Mouse (Mus musculus): ENCODE results near the gene Tfeb.

The Tfeb gene

DNA sequence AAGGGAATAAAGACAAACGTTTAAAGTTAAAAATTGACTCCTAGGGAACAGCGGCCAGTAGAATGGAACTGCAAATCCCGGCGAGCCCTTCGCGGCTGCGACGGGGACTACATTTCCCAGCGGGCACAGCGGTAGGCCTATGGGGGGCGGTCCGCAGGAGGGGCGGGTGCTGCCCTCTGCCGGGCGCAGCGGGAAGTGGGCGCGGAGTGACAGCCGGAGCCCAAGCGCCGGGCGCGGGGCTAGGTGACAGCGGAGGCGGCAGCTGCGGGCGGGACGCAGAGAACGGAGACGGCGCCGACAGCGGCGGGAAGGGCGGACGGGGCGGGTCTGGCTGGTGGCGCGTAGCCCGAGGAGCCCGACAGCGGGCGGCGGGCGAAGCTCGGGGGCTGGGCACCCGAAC, at the start of gene Tfeb:
Gene Tfeb (plus strand): TSS at position 175 of the 400 bp plus-strand sequence.
- DNase-seq (ENCODE audit: extremely low spot score), result peak; percentile 94

DNA sequence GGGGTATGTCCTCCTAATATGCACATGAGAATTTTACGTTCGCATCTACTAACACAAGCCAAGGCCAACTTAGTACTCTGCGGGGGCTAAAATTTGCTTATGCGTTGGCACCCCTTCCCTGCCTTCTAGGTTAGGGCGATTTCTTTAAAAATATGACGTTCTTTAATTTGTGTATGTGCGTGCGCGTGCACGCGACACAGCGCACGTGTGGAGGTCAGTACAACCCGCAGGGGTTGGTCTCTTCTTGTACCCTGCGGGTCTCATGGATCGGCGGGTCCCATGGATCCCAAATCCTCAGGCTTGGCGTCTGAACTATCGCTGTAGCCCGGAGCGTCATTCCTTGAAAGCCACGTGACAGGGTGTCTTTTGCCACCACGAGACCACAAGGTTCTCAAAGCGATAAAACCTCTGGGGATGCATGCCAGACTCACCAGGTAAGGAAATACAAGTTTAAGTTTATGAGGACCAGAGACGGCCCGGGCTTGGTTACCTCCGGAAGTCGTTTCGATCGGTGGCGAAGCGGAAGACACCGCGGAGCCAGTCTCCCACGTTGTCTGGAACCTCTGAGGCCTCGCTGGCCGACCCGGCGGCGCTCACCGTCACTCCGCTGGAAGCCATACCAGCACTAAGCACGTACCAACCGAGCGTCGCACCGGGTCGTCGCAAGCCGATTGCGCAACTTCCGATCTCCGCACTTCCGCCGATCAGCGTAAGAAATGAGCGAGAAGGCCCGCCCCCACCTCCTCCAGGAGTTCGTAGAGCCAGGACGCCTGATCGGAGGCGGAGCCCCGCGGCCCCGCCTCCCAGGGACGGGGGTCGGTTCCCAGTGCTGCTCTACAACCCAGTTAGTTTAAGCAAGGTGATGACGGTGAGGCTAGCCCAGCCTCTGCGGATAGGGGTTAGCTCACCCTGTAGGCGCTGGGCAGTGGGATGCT, 49.2 kb upstream of the Tfeb start:
- peak; percentile 92 for DNase-seq (ENCODE audit: extremely low spot score)

DNA sequence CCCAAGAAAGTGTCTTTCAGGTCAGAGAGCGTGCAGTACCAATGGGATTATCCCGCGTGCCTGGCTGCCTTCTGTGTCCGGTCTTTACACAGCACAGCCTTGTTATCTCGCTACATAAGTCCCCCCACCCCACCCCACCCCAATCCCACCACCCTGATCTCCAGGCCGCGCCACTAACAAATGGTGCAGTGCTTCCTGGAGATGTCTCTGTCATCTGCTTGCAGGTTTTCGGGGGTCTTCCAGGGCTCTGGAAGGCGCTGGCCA, 48.6 kb upstream of the Tfeb start, which contains the start of gene Tomm6:
Gene Tomm6 (minus strand): TSS at position 43 of the 264 bp plus-strand sequence.
- no peak for DNase-seq (ENCODE audit: extremely low spot score)

DNA sequence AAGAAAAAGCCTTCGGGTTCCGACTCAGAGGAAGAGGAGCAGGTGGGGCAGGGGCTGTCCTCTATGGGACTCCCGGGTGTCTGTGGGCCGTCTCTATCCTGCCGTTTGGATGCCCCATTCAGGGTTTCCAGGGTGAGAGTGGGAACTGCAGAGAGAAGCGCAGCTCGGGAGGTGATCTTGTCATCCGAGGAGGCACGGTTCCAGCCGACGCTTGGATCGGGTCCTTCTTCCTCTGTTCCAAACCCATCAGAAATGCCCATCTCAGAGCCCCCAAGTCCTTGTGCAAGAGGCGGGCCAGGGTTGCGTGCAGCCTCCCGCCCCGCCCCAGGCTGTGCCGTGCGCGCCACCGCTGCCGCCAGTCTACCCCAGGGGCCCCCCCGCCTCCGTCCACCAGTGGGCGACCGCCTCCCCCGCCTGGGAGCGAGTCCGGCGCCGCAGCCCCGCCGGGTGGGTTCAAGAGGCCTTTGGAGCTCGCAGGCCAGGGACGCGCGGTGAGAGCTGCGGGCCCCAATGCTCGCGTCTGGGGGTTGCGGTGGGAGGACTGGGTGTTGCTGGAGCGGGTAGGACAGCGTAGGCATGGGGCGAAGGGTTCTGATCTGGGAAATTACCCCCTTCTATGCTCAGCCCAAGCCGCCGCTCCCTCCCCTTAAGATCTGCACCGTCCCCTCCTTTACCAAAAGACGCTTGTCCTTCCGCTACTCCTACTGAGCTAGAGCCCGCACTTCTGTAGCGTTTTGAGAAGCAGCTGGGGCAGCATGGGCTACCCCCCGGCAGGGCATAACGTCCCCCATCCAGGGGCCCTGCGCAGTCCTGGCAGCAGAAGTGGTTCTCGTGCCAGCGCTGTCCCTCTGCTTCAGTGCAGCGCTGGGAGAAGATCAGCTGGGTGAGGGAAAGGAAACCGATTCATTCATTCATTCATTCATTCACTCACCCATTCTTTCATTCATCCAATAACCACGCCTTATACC, 47.9 kb upstream of the Tfeb start, which contains the start of gene Frs3:
Gene Frs3 (plus strand): TSS at position 423 of the 968 bp plus-strand sequence.
- peak; percentile 77 for DNase-seq (ENCODE audit: extremely low spot score)

DNA sequence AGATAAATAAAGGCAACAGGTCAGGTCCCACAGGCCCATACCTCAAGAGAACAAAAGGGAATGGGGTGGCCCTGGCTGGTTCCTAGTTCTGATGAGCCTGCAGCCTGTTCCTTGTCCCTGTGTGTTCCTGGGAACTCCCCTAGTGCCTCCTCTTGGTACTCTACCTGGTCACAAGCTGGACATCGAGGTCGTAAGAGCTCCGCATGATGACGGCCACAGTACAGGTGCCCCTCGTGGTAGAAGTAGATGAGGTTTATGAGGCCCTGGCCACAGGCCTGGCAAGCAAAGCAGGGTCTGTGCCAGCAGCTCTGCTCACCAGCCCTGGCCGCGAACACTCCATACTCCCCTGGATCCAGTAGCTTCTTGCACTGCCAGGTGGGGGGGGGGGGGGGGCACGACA, 46.9 kb upstream of the Tfeb start:
- DNase-seq (ENCODE audit: extremely low spot score), result no peak

DNA sequence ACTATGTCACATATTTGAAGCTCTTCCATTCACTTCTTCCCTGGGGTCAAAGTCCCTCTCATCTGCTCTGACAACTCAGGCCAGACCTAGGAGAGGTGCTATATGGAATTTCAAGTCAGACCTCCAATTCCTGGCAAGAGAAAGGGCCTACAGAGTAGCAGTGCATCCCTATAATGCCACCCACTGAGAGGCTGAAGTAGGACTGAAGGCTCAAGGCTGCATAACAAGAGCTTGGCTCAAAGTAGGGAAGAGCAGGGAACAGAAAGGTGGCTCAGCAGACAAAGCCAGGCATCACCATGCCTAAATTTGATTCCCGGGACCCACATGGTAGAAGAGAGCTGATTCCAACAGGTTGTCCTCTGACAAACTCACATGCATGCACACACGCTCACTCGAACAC, 45.2 kb upstream of the Tfeb start:
- no peak for DNase-seq (ENCODE audit: extremely low spot score)

DNA sequence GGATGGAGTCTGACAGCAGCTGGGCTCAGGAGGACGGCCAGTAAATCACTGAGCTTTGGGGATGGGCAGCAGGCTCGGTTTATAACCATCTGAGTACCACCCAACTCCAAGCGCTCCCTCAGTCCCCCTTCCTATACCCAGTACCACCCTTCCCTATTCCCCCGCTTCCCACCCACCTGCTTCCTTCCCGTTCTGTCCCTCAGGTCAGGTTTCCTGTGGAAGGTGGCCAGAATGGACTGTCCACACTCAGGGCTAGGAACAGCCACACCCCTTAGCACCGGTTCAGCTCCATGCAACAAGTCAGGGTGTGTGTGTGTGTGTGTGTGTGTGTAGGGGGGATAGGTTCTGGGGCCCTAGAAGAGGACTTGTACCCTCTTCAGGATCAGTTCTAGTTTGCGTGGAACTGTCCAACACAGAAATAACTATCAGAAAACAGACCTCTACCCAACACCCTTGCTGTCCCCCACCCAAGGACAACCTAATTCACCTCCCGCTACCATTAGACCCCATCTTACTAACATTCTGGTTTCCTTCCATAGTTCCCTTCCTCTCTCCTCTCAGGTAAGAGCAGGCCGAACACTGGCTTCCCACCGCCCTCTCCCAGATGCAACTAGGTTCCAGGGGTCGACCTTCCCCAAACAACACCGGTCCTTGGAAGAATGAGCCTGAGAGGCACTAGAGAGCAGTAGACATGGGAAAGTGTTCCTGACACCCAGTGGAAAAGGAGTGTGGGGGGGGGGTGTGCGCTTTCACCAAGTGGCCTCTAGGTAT, 43.0 kb upstream of the Tfeb start:
- no peak for DNase-seq (ENCODE audit: extremely low spot score)

DNA sequence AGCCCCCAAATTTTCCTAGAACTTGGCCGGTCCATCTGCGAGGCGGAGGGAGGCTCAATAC, 42.6 kb upstream of the Tfeb start, which contains the start of gene Gm21981:
Gene Gm21981 (minus strand): TSS at position 14 of the 61 bp plus-strand sequence.
- DNase-seq (ENCODE audit: extremely low spot score), result no peak

DNA sequence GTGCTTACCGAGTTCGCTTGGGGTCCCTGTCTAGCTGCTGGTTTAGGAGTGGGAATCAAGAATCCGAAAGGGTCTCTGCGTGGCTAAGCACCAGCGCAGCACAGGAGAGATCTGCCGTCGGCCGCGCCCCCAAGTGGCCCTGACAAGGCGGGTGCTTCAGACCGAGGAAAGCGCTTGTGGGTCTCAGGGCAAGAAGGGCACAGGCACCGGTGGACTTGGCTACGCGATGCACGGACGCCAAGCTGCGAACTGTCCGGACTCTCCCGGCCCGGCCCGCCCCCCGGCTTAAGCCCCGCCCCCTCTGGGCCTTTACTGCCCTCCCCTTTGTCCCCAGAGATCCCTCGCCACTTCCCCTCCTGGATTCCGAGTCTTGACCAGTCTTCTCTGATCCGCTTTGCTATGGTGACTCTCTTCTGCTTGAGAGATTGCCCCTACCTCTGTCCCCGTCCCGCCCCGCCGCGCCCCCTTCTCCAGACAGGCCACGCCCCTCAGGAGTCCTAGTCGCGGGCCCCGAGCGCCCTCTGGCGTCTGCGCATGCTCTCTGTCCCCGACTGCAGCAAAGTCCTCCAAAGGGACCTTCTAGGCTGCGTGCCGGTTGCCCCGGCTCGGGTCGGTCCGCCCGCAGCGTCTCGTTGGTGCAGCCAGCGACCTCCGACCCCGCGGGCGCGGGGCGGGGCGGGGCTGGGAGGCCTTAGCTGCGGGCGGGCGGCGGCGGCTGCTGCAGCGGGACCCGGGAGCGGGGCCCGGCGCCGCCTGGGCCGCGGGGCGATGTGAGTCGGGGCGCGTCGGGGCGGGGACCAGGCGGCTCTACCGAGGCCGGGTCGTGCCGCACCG, 42.1 kb upstream of the Tfeb start, which contains the start of gene Prickle4:
Gene Prickle4 (minus strand): TSS at position 234 of the 834 bp plus-strand sequence.
- DNase-seq (ENCODE audit: extremely low spot score), result peak; percentile 99

DNA sequence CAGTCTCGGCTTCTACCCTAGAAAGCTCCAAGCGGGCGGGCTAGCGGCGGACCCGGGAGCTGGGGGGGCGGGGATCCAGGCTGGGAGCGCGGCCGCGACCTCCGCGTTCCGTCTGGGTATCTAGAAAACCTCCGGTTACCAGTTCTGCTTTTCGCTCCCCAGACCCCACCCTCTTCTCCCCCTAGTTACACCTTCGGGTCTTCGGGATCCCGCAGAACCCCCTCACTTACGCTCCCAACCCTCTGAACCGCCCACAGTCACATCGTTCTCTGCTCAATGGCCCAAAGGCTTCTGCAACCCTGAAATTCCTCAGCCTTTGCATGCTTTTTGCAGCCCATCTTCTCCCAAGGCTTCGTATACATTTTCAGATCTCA, 41.5 kb upstream of the Tfeb start:
- no peak for DNase-seq (ENCODE audit: extremely low spot score)

DNA sequence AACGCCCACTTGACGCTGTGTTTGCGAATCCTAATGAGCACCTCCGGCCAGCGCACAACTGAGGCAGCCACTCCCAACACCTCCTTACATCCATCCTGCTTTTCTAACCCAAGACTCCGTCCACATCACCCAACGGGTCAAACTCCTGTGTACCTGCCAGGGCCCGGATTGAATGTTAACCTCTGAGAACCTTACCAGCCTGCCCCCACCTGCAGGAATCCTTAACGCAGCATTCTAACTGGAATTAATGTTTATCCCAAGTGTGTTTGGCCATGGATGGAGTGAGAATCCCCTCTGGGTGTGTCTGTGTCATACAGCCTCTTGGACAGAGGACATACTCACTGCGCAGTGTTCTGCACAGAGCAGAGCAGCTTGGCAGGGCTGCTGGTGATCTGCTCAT, 38.7 kb upstream of the Tfeb start:
- DNase-seq (ENCODE audit: extremely low spot score), result no peak

DNA sequence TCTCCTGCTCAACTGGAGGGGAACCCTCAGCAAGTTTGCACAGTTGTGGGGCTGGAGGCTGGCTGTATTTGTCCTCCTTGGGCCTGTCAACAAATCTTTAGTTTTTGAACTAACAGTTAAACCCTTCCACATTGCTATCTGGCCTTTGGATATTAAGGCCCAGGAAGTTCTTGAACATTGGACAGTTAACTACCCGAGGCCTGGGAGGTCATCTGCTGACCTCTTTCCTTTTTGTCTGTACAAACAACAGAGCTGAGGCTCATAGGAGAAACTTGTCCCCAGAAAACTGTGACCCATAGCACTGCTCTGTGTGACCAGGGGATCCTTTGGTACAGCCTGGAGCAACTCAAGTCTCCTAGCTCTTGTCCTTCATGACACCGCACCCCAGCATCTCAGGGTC, 37.8 kb upstream of the Tfeb start:
- DNase-seq (ENCODE audit: extremely low spot score), result no peak

DNA sequence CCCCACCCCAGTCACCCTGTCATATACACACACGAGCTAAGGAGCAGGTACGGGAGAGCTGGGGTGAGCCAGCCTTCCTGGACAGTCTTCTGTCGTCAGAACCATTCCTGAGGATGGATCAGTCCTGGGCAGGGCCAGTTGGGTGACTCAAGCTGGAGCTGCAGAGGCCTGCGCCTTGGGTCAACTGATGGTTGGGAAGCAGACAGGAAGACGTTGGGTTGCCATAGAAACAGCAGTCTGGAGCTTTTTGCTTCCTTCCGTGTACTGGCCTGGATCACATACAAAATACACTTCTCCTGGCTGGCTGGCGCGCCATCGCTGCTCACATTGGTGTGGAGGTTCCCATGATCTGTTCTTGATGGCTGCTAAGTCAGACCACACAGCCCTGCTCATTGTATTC, 35.0 kb upstream of the Tfeb start:
- DNase-seq (ENCODE audit: extremely low spot score), result no peak

DNA sequence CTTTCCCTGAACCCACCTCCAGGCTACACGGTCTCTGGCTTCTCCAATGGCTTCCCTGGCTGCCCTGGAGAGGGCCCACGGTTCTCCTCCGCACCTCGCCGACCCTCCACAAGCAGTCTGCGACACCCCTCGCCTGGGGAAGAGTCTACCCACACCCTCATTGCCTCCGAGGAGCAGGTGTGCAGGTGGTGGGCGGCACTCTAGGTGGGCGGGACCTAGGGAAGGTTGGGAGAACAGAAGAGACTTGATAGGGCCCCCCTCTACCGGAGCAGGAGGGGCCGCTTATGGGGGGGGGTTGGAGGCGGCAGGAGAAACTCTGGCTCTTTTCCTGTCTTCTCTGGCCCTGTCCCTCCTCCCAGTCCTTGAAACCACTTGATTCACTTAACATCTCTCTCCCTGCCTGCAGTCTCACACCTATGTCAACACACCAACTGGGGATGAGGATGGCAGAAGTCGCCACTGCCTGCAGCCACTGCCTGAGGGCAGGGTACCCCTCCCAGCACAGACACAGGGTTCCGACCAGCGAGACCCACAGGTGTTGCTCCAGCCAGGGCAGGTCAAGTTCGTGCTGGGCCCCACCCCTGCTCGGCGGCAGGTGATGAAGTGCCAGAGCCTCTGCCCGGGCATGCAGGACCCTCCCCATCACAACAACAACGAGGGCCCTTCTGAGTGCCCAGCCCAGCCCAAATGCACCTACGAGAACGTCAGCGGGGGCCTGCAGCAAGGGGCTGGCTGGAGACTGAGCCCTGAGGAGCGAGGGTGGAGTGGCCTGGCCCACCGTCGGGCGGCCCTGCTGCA, 34.1 kb upstream of the Tfeb start:
- no peak for DNase-seq (ENCODE audit: extremely low spot score)

DNA sequence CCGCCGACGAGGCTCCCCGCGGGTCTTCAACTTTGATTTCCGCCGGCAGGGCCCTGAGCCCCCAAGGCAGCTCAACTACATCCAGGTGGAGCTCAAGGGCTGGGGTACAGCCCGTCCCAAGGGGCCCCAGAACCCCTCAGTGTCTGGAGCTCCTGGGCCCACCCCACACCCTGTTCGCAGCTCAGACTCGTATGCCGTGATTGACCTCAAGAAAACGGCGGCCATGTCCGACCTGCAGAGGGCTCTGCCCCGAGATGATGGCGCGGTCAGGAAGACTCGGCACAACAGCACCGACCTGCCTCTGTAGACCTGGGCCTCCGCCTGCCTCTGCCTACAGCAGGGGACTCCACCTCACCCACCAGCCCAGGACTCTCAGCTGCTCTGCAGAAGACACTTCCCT, 33.3 kb upstream of the Tfeb start:
- DNase-seq (ENCODE audit: extremely low spot score), result peak; percentile 40

DNA sequence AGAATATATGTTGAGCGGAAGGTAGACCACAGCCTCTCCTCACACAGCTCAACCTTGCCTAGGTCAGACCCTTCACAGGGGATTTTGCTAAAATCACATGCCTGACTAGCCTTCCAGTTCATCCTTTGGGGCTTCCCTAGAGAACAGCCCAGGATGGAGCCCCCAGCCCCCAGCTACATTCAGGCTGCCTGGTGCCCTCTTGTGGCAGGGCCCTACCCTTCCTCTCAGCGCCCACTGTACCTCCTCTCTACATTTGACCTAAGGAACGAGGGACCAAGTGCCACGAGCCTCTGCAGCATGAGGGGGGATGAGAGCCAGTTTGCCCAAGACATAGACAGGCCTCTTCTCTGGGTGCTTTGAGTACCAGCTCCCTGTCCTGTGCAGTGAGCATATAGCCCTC, 32.1 kb upstream of the Tfeb start:
- no peak for DNase-seq (ENCODE audit: extremely low spot score)

DNA sequence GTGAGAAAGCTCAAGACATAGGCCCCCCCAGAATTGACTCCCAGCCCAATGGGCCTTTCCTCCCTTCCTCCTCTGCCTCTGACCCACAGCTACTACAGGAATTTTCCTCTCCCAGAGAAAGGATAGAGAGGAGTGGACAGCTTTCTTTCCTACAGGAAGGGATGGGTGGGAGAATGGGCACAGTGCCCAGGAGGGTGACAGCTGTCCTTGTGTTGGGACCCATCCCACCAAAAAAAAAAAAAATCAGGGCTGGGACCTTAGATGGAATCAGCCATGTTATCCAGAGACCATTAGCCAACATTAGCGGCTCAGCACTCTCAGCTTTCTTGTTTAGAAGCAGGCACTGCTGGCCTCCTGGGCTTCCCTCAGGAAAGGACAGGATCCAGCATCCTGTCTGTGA, 30.6 kb upstream of the Tfeb start:
- DNase-seq (ENCODE audit: extremely low spot score), result no peak

DNA sequence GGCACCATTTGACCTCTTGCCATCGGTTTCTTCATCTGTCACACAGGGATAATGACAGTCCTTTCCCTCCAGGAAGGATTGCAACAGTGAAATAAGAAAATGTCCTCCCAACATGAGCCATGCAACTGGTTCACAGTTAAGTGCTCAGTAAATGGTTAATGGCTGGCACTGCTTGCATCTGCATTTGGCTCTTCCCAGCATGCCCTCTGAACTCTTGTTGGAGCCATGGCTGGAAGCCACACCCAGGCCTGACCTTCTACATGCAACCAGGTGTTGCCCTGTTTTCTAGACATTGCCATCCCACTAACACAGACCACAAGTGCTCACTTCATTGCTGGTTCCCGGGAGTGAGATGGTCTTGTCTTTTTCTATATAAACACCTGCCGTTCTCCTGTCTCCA, 28.9 kb upstream of the Tfeb start:
- no peak for DNase-seq (ENCODE audit: extremely low spot score)

DNA sequence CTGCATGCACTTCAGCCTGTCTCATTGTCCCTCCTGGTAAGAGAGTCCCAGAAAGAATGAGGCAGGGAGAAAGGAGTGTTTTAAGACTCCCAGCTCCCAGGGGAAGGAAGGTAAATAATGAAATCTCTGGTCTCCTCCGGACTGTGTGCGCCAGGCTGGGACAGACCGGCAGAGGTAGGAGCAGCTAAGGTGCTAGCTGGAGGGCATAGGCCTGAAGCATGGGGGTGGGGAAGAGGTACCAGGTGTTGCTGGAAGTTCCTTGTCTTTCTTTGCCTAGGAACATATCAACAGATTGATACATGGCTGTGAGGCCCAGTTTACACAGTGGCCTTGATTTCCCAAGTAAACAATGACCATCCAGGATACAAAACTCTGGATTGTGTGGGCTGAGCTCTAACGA, 27.9 kb upstream of the Tfeb start:
- DNase-seq (ENCODE audit: extremely low spot score), result no peak

DNA sequence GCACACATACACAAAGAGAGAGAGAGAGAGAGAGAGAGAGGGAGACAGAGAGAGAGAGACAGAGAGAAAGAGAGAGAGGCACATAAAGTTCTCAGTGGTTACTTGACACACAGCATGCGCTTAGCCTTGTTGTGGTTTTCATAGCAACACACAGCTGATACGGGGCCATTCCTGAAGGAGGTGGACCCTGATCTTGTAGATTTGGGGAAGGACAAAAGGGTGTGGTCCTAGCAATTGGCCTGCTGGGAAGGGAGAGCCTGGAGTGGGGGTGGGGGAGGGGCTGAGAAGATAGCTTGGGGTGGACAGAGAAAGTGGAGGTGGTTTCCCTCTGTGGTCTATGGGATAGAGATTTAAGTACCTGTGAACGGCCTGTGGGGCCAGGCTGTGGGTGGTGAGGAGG, 26.8 kb upstream of the Tfeb start:
- DNase-seq (ENCODE audit: extremely low spot score), result no peak

DNA sequence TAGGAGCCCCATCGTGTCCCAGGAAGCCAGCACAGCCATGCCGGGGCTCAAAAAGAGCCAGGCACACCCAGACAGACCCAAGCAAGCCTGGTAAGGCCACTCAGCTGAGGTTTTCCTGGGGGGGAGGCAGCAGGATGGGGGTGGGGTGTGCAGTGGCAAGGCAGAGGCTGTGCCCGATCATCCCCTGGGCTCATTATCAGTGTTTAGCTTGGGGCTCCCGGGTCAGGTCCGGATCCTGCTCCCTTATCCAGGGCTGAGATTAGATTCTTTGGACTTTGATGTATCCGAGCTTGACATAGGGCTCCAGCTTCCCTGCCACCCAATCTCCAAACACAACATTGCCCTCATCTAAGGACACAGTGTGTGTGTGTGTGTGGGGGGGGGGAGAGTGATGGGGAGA, 24.9 kb upstream of the Tfeb start:
- no peak for DNase-seq (ENCODE audit: extremely low spot score)
